14 mouse cellular contexts compared by ENCODE assay signal in the genomic region with DNA sequence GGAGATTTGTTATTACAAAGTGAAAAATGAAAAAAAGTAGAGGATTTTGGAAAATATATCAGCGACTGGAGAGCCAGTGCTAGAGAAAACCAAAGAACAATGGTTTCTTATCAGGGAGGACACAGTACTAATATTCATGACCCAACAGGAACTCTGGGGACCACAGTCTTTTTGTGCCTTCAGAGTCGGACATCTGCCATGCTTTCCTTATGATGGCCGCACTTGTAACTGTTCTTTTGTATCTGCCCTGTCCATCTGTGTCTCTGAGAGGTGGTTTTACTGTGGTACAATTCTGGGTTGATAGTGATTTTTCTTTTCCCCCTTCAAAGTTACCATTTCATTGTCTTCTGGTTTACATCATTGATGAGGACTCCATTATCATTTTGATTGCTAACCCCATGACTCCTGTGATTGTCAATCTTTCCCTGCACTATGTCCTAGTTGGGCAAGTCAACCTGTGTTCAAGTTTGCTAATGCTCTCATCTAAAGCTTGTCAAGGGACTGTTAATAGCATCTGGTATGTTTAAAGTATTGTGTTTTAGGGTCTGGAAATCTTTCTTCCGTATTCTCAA. TPM values are rescaled to one million over a fixed set of nuclear protein-coding genes. Genes with fewer than 3 reads are reported as not detected.
"Had no signal": no experiment of that assay in that cellular context is flagged by ENCODE, and none has a peak within 500 bp of the region (broad histone marks: within the 10 kb centered on the region; RNA-seq: fewer than 3 reads in every experiment).

No protein-coding gene starts in this region.

- H3K9me3 ChIP-seq: megakaryocyte, embryonic 14.5 days; midbrain, embryonic 12.5 days; midbrain, embryonic 15.5 days; neural tube, embryonic 12.5 days had no signal

- H3K27me3 ChIP-seq: midbrain, embryonic 15.5 days had no signal

- ATAC-seq: midbrain, embryonic 15.5 days had no signal

- H3K4me2 ChIP-seq: lung, embryonic 14.5 days; midbrain, embryonic 12.5 days; midbrain, embryonic 15.5 days; neural tube, embryonic 12.5 days had no signal

- H3K9ac ChIP-seq: liver, embryonic 14.5 days; lung, embryonic 14.5 days; midbrain, embryonic 12.5 days; midbrain, embryonic 15.5 days; neural tube, embryonic 12.5 days had no signal

- H3K4me1 ChIP-seq: megakaryocyte, embryonic 14.5 days; midbrain, embryonic 12.5 days; midbrain, embryonic 15.5 days; neural tube, embryonic 12.5 days had no signal

- H3K36me3 ChIP-seq: midbrain, embryonic 12.5 days; midbrain, embryonic 15.5 days; neural tube, embryonic 12.5 days had no signal

- DNase-seq: lung, adult 18-20 months; lung, embryonic 14.5 days; lung, postnatal 10 days; lung, postnatal 4 days; right cerebral cortex, postnatal 14 days; spleen, adult 18-20 months; thymus, adult 2 months; thymus, postnatal 25 days had no signal

- H3K27ac ChIP-seq: liver, embryonic 14.5 days; midbrain, embryonic 12.5 days; midbrain, embryonic 15.5 days; neural tube, embryonic 12.5 days had no signal

- H3K4me3 ChIP-seq: megakaryocyte, embryonic 14.5 days; midbrain, embryonic 12.5 days; midbrain, embryonic 15.5 days; neural tube, embryonic 12.5 days had no signal

RNA-seq across cellular contexts. Expression of gene Sfmbt2, which starts 35.2 kb away (rescaled TPM):
- total RNA-seq: monocyte, adult 5-6 weeks had no signal
